Mouse (Mus musculus) hindbrain, embryonic 14.5 days (tissue): ENCODE measurements around the gene Dph7. TPM values are rescaled to one million over a fixed set of nuclear protein-coding genes. Genes with fewer than 3 reads are reported as not detected.

ENCODE experiments used
- ATAC-seq: fragments of 200-750 bp; cut with Nextera tagmentation; 2 replicates; pipeline ENCODE4 v1.8.0; 2017; ENCODE audit warnings: moderate number of reproducible peaks, mild to moderate bottlenecking, moderate TSS enrichment, moderate library complexity; ENCODE audit not compliant: low FRiP score
- DNase-seq: peaks from one replicate; pipeline ENCODE4 v3.0.0-alpha.2; 2015; ENCODE audit warnings: low spot score
- H3K27ac ChIP-seq: fragments of 300-500 bp; sonication (generic); 2 replicates; pipeline ENCODE4 v1.5.1; 2014; ENCODE audit warnings: mild to moderate bottlenecking, moderate library complexity
- H3K27me3 ChIP-seq: fragments of 300-500 bp; sonication (generic); 2 replicates; pipeline ENCODE4 v1.6.1; 2014; ENCODE audit warnings: mild to moderate bottlenecking, low read length, mixed read lengths; ENCODE audit not compliant: control insufficient read depth, insufficient read depth
- H3K36me3 ChIP-seq: fragments of 300-500 bp; sonication (generic); replicated peaks from 2 replicates; pipeline ENCODE4 v1.6.1; 2014; ENCODE audit not compliant: control insufficient read depth, insufficient read depth
- H3K4me1 ChIP-seq: fragments of 300-500 bp; sonication (generic); replicated peaks from 2 replicates; pipeline ENCODE4 v1.6.1; 2014; ENCODE audit warnings: antibody characterized with exemption, low read length, mixed read lengths; ENCODE audit not compliant: control insufficient read depth, insufficient read depth
- H3K4me2 ChIP-seq: fragments of 300-500 bp; sonication (generic); replicated peaks from 2 replicates; pipeline ENCODE4 v1.6.1; 2014; ENCODE audit warnings: mild to moderate bottlenecking, moderate library complexity
- H3K4me3 ChIP-seq: fragments of 300-500 bp; sonication (generic); replicated peaks from 2 replicates; pipeline ENCODE4 v1.5.1; 2014; ENCODE audit warnings: mild to moderate bottlenecking, low read length
- H3K9ac ChIP-seq: fragments of 300-500 bp; sonication (generic); 2 replicates; pipeline ENCODE4 v1.6.1; 2014
- H3K9me3 ChIP-seq: fragments of 300-500 bp; sonication (generic); 2 replicates; pipeline ENCODE4 v1.6.1; 2016; ENCODE audit warnings: low read length; ENCODE audit not compliant: control insufficient read depth
- WGBS: fragments of 180-500 bp; shearing (Covaris S2); extraction: QIAGEN DNeasy Blood & Tissue Kit; methylation state at CpG from one replicate; pipeline ENCODE4 v1.1.7; 2014; 5-methylcytosine and 5-hydroxymethylcytosine counted together
- polyA plus RNA-seq: library from polyadenylated mRNA; unstranded; fragments of >200 nt; fragmentation: Nextera tagmentation; extraction: Ambion mirVana; gene quantifications from 2 replicates; pipeline ENCODE4 v1.2.1, GENCODE M21; 2014

The Dph7 gene
- polyA plus RNA-seq, result 32.6 and 32.8 TPM in 2 replicates

- peak; percentile 90 for ATAC-seq
- Histone ChIP-seq H3K4me1 (peaks cover 9% of the 10 kb centered on the region), H3K27me3 (no peaks in the 10 kb centered on the region), H3K9me3 (no peaks in the 10 kb centered on the region), H3K4me2 (peak within 1 kb of the TSS; percentile 55), H3K27ac (0 out of 2 replicates have a peak within 1 kb of the TSS, but pooled peaks have one; percentile 58), H3K4me3 (peak within 1 kb of the TSS; percentile 63), H3K36me3 (peaks cover 68% of the 10 kb centered on the region), H3K9ac (peak within 1 kb of the TSS; percentile 82)
- peak; percentile 92 for DNase-seq
- 2% methylated on average over 28 of the region's 28 CpGs for WGBS
Measured at GRCm38 (mm10) chr2:24962304-24963000, at the start of gene Dph7. Gene Dph7, plus strand, starts transcription at chr2:24962400.

- H3K4me1 ChIP-seq, result peaks cover 6% of the 10 kb centered on the region
- no peak for ATAC-seq
- no peak overlapping the region for H3K4me2 ChIP-seq
- H3K9ac ChIP-seq, result no peak overlapping the region
- H3K9me3 ChIP-seq, result no peaks in the 10 kb centered on the region
- DNase-seq, result no peak
- H3K27ac ChIP-seq, result no peak overlapping the region
- H3K4me3 ChIP-seq, result no peak overlapping the region
- H3K36me3 ChIP-seq, result 0 out of 2 replicates have a peak, but pooled peaks cover 3% of the 10 kb centered on the region
- H3K27me3 ChIP-seq, result no peaks in the 10 kb centered on the region
Measured at GRCm38 (mm10) chr2:24912589-24912988, 49.6 kb upstream of the Dph7 start.

GRCm38 (mm10) chr2:24914762-24915161 is 47.4 kb upstream of the Dph7 start:
- ATAC-seq (no peak), DNase-seq (no peak)
- 95% methylated on average over 3 of the region's 3 CpGs for WGBS
- Histone ChIP-seq H3K27me3 (no peaks in the 10 kb centered on the region), H3K36me3 (0 out of 2 replicates have a peak, but pooled peaks cover 3% of the 10 kb centered on the region), H3K4me2 (no peak overlapping the region), H3K4me3 (no peak overlapping the region), H3K4me1 (peaks cover 15% of the 10 kb centered on the region), H3K9ac (no peak overlapping the region), H3K9me3 (no peaks in the 10 kb centered on the region), H3K27ac (no peak overlapping the region)

- no peaks in the 10 kb centered on the region for H3K36me3 ChIP-seq
- peaks cover 15% of the 10 kb centered on the region for H3K4me1 ChIP-seq
- DNase-seq (peak; percentile 96), ATAC-seq (peak; percentile 97)
- no peaks in the 10 kb centered on the region for H3K27me3 ChIP-seq
- WGBS, result under 1% methylated on average over 97 of the region's 112 CpGs
- H3K9me3 ChIP-seq, result no peaks in the 10 kb centered on the region
- peak within 1 kb of the TSS; percentile 98 for H3K27ac ChIP-seq
- H3K9ac ChIP-seq, result peak within 1 kb of the TSS; percentile 99
- H3K4me2 ChIP-seq, result peak within 1 kb of the TSS; percentile 76
- H3K4me3 ChIP-seq, result peak within 1 kb of the TSS; percentile 98
Measured at GRCm38 (mm10) chr2:24918930-24919838, 43.0 kb upstream of the Dph7 start, which contains the start of gene Ehmt1. Gene Ehmt1, minus strand, starts transcription at chr2:24919614.

GRCm38 (mm10) chr2:24919839-24920175 is 42.4 kb upstream of the Dph7 start:
- H3K27ac ChIP-seq, result peak overlapping the region; percentile 98
- no peak for DNase-seq
- H3K9me3 ChIP-seq, result no peaks in the 10 kb centered on the region
- H3K9ac ChIP-seq, result peak overlapping the region; percentile 99
- H3K4me3 ChIP-seq, result peak overlapping the region; percentile 98
- H3K4me1 ChIP-seq, result peaks cover 15% of the 10 kb centered on the region
- H3K36me3 ChIP-seq, result no peaks in the 10 kb centered on the region
- peak overlapping the region; percentile 76 for H3K4me2 ChIP-seq
- WGBS, result 10% methylated on average over 8 of the region's 8 CpGs
- no peaks in the 10 kb centered on the region for H3K27me3 ChIP-seq
- ATAC-seq, result peak; percentile 61

GRCm38 (mm10) chr2:24923561-24923960 is 38.6 kb upstream of the Dph7 start:
- H3K4me2 ChIP-seq, result no peak overlapping the region
- no peaks in the 10 kb centered on the region for H3K9me3 ChIP-seq
- WGBS, result 63% methylated on average over 2 of the region's 2 CpGs
- H3K4me1 ChIP-seq, result no peaks in the 10 kb centered on the region
- no peak overlapping the region for H3K4me3 ChIP-seq
- no peak overlapping the region for H3K9ac ChIP-seq
- ATAC-seq, result no peak
- no peaks in the 10 kb centered on the region for H3K27me3 ChIP-seq
- H3K36me3 ChIP-seq, result 0 out of 2 replicates have a peak, but pooled peaks cover 6% of the 10 kb centered on the region
- H3K27ac ChIP-seq, result no peak overlapping the region
- DNase-seq, result no peak

- Histone ChIP-seq H3K9me3 (no peaks in the 10 kb centered on the region), H3K4me1 (no peaks in the 10 kb centered on the region), H3K27ac (no peak overlapping the region), H3K36me3 (0 out of 2 replicates have a peak, but pooled peaks cover 6% of the 10 kb centered on the region), H3K4me3 (no peak overlapping the region), H3K27me3 (no peaks in the 10 kb centered on the region), H3K9ac (no peak overlapping the region), H3K4me2 (no peak overlapping the region)
- 93% methylated on average over 8 of the region's 8 CpGs for WGBS
- no peak for DNase-seq
- no peak for ATAC-seq
Measured at GRCm38 (mm10) chr2:24925284-24925683, 36.9 kb upstream of the Dph7 start.

GRCm38 (mm10) chr2:24926345-24926964 is 35.7 kb upstream of the Dph7 start:
- WGBS, result 87% methylated on average over 9 of the region's 9 CpGs
- no peak overlapping the region for H3K9ac ChIP-seq
- no peaks in the 10 kb centered on the region for H3K27me3 ChIP-seq
- H3K4me1 ChIP-seq, result no peaks in the 10 kb centered on the region
- H3K9me3 ChIP-seq, result no peaks in the 10 kb centered on the region
- no peak for ATAC-seq
- no peak for DNase-seq
- H3K4me2 ChIP-seq, result no peak overlapping the region
- no peak overlapping the region for H3K27ac ChIP-seq
- 0 out of 2 replicates have a peak, but pooled peaks cover 6% of the 10 kb centered on the region for H3K36me3 ChIP-seq
- no peak overlapping the region for H3K4me3 ChIP-seq

GRCm38 (mm10) chr2:24926965-24927358 is 35.2 kb upstream of the Dph7 start:
- Histone ChIP-seq H3K36me3 (0 out of 2 replicates have a peak, but pooled peaks cover 6% of the 10 kb centered on the region), H3K27me3 (no peaks in the 10 kb centered on the region), H3K27ac (no peak overlapping the region), H3K4me3 (no peak overlapping the region), H3K4me2 (no peak overlapping the region), H3K9me3 (no peaks in the 10 kb centered on the region), H3K9ac (no peak overlapping the region), H3K4me1 (no peaks in the 10 kb centered on the region)
- ATAC-seq (no peak), DNase-seq (no peak)
- 77% methylated on average over 7 of the region's 7 CpGs for WGBS
